Mouse (Mus musculus) B cell, adult 62 days (primary cell): Measurements from ENCODE around the gene Prdx4. TPM values are rescaled to one million over a fixed set of nuclear protein-coding genes. Genes with fewer than 3 reads are reported as not detected.

Experiments
- total RNA-seq: library from RNA; stranded (reverse); gene quantifications from 4 replicates; pipeline ENCODE4 v1.2.4, GENCODE M21; 2023

The Prdx4 gene
- 14.3 to 20.4 TPM (median 17.5 TPM) in 4 replicates for total RNA-seq

DNA sequence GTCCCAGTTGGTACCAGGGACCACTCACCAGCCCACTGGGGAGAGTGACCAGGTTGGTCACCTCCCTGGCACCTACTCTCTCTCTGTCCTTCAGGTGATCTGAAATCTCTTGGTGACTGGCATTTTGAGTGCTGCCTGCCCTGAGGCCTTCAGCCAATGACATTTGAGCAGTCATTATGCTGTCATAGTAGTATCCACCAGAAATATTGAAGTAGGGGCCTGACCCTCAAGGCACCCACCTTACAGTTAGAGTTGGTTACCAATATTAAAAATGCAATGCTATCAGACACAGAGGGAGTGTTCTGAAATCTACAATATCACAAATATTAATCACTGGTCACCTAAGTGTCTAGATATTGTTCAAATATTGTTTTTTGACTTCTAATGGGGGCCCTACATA lies at the start of gene Prdx4:
Gene Prdx4 (minus strand): TSS at position 101 of the 400 bp plus-strand sequence.

Other genes with a start within 250 kb of the Prdx4 start
- not detected in 4 replicates for gene Magea2, start 247.1 kb downstream of the Prdx4 start, total RNA-seq
- not detected in 4 replicates for gene Cldn34b2, start 212.3 kb downstream of the Prdx4 start, total RNA-seq
- 272 to 319 TPM (median 299 TPM) in 4 replicates for gene Sat1, start 124.3 kb downstream of the Prdx4 start, total RNA-seq
- 19.4 to 24.7 TPM (median 22.7 TPM) in 4 replicates for gene Acot9, start 78.3 kb downstream of the Prdx4 start, total RNA-seq